Mouse (Mus musculus): Measurements from ENCODE around the gene Gm10392.
A peak's percentile ranks its signal among the peaks of the same experiment; 100 is the strongest.

The Gm10392 gene

DNA sequence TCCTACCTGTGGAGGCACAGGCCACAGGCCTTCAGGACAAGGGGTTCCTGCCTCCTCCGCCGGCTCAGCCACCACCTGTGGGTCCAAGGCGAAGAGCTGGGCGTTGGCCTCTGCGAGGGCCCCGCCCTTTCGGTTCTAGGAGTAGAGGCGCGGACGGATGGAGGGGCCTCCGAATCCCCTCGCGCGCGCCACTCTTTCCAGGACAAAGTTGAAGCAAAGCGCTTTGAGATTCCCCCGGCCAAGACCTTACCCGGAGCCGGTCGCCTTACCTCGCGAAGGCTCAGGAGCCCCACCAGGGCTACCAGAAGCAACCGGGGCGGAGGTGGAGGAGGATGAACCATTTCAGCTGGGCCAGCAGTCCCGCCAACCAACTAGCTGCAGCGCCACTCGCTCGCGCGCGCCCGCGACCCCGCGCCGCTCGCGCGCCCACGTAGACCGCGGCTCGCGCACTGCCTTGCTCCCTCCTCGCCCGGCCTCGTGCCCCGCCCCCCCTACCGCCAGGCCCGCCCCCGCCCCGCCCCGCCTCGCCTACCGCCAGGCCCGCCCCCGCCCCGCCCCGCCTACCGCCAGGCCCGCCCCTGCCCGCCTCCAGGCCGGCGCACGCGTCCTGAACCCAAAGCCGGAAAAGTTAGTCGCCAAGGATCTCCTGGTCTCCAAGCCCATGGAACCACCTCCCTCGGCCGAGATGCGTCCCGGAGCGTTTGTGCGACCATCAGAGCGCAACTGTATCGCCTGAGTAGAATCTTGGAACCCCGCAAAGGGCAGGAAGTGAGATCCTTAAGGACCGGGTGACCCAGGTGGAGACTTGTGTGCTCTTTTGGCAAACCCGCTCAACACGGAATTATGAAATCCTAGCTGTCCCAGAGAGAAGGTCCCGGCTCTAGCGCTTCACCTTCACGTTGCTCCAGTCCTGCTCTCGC lies 5.8 kb downstream of the Gm10392 start:
- Histone ChIP-seq H3K36me3 (ENCODE audit: insufficient read depth, low read length) (peaks cover 10% of the 10 kb centered on the region), H3K4me1 (replicated peaks; ENCODE audit: low read depth, low read length) (peaks cover 56% of the 10 kb centered on the region), H3K9me3 (ENCODE audit: low read length) (no peaks in the 10 kb centered on the region), H3K27me3 (ENCODE audit: insufficient read depth, low read length) (peaks cover 49% of the 10 kb centered on the region), H3K4me3 (replicated peaks; ENCODE audit: low read length) (peak overlapping the region; percentile 85)
- TF ChIP-seq NANOG (IDR thresholded peaks at IDR 0.05; ENCODE audit: borderline replicate concordance, low read length): no peak
- TF ChIP-seq POU5F1 (IDR thresholded peaks at IDR 0.05; ENCODE audit: borderline replicate concordance, low read length): no peak
- no peak for TF ChIP-seq CTCF (conservative IDR thresholded peaks at IDR 0.05; ENCODE audit: low read length)

DNA sequence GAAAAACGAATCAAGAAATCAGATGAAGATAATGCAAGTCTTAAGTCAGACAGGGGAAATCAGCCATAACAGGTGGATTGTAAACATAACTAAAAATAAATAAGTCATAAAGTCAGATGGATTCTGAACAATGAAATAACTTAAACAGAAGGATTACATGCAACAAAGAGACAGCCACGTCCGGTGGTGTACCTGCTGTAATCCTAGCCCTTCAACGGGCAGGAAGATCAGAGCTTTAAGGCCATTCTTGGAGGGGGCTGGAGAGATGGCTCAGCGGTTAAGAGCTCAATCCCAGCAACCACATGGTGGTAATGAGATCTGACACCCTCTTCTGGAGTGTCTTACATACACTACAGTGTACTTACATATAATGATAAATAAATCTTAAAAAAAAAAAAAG lies 7.7 kb downstream of the Gm10392 start:
- H3K27me3 ChIP-seq (ENCODE audit: insufficient read depth, low read length): peaks cover 34% of the 10 kb centered on the region
- H3K4me1 ChIP-seq (replicated peaks; ENCODE audit: low read depth, low read length): peaks cover 64% of the 10 kb centered on the region
- H3K9me3 ChIP-seq (ENCODE audit: low read length): no peaks in the 10 kb centered on the region

DNA sequence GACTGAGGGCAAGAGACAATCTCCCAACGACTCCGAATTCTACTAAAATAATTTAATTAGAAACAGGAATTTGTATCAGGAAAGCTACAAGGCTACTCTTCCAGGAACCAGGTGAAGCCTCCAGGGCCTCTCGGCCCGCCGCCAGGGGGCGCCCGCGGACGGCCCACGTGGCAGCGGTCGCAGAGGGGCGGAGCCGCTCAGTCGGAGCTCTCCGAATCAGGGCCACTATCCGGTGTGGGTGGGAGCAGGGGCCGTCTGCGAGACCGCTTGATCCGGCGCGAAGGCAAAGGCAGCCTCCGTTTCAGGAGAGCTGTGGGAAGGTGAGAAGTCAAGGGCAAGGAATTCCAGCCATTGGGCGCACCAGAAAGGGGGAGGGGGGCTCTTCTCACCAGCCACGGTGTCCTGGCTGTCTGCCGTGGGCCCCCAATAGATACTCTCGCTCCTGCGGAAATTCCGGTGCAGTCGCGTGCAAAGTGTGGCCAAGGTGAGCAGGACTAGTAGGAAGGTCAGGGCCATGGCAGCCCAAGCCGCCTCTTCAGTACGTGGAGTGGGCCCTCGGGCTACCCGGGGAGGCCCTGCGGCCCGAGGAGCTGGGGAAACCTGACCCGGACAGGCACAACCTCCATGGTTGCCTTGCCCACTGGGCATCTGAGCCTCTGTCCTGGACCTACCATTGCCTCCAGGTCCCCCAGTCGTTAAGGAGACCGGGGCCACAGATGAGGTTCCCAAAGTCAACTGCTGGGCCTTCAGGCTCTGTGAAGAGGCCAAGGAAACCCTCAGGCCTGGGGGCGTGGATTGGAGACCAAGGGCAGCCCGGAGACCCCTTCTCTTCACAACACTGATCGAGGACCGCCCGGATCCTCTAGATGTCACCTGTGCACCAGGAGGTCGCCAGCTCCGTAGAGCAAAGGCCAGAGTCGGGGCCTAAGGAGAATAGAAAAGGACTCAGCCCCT lies 10.7 kb downstream of the Gm10392 start:
- peaks cover 70% of the 10 kb centered on the region for H3K4me1 ChIP-seq (replicated peaks; ENCODE audit: low read depth, low read length)
- H3K9me3 ChIP-seq (ENCODE audit: low read length): no peaks in the 10 kb centered on the region
- H3K36me3 ChIP-seq (ENCODE audit: insufficient read depth, low read length): peaks cover 55% of the 10 kb centered on the region
- peak overlapping the region; percentile 77 for H3K4me3 ChIP-seq (replicated peaks; ENCODE audit: low read length)
- H3K27me3 ChIP-seq (ENCODE audit: insufficient read depth, low read length): peaks cover 6% of the 10 kb centered on the region; the same call in 1 of the 2 replicates
- no peak for TF ChIP-seq POU5F1 (IDR thresholded peaks at IDR 0.05; ENCODE audit: borderline replicate concordance, low read length)
- TF ChIP-seq CTCF (conservative IDR thresholded peaks at IDR 0.05; ENCODE audit: low read length): no peak; the same call in 1 of the 2 replicates
- no peak for TF ChIP-seq NANOG (IDR thresholded peaks at IDR 0.05; ENCODE audit: borderline replicate concordance, low read length)

More for the DNA sequence above, 7.7 kb downstream of the Gm10392 start:
- TF ChIP-seq POU5F1 (IDR thresholded peaks at IDR 0.05; ENCODE audit: borderline replicate concordance, low read length) (no peak), CTCF (conservative IDR thresholded peaks at IDR 0.05; ENCODE audit: low read length) (no peak), NANOG (IDR thresholded peaks at IDR 0.05; ENCODE audit: borderline replicate concordance, low read length) (no peak)
- Histone ChIP-seq H3K36me3 (ENCODE audit: insufficient read depth, low read length) (peaks cover 25% of the 10 kb centered on the region), H3K4me3 (replicated peaks; ENCODE audit: low read length) (no peak overlapping the region)

DNA sequence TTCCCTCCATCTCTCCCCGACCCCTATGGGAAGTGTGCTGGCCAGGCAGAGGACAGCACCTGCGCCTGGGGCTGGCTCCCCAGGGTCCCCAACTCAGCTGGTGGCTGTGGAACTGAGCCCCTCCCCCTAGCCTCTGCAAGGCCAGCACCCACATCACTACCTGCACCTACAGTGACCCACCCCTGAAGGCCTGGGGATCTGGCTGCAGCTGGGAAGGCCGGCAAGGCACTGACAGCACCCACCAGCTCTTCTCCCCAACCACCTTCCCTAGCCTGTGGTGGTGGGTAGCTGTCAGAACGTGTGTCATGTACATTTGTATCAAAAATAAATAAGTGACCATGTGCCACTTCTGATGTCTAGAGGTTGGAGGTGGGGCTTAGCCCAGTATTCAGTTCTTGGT lies 11.6 kb downstream of the Gm10392 start:
- peaks cover 5% of the 10 kb centered on the region; the same call in 1 of the 2 replicates for H3K27me3 ChIP-seq (ENCODE audit: insufficient read depth, low read length)
- H3K4me1 ChIP-seq (replicated peaks; ENCODE audit: low read depth, low read length): peaks cover 75% of the 10 kb centered on the region
- peaks cover 64% of the 10 kb centered on the region for H3K36me3 ChIP-seq (ENCODE audit: insufficient read depth, low read length)
- TF ChIP-seq CTCF (conservative IDR thresholded peaks at IDR 0.05; ENCODE audit: low read length): no peak
- TF ChIP-seq NANOG (IDR thresholded peaks at IDR 0.05; ENCODE audit: borderline replicate concordance, low read length): no peak
- TF ChIP-seq POU5F1 (IDR thresholded peaks at IDR 0.05; ENCODE audit: borderline replicate concordance, low read length): no peak
- no peaks in the 10 kb centered on the region for H3K9me3 ChIP-seq (ENCODE audit: low read length)
- no peak overlapping the region for H3K4me3 ChIP-seq (replicated peaks; ENCODE audit: low read length)

- TF ChIP-seq POU5F1 (IDR thresholded peaks at IDR 0.05; ENCODE audit: borderline replicate concordance, low read length) (no peak), CTCF (conservative IDR thresholded peaks at IDR 0.05; ENCODE audit: low read length) (no peak), NANOG (IDR thresholded peaks at IDR 0.05; ENCODE audit: borderline replicate concordance, low read length) (no peak)
- Histone ChIP-seq H3K4me3 (replicated peaks; ENCODE audit: low read length) (no peak overlapping the region), H3K36me3 (ENCODE audit: insufficient read depth, low read length) (peaks cover 69% of the 10 kb centered on the region), H3K27me3 (ENCODE audit: insufficient read depth, low read length) (0 out of 2 replicates have a peak, but pooled peaks cover 2% of the 10 kb centered on the region), H3K9me3 (ENCODE audit: low read length) (no peaks in the 10 kb centered on the region), H3K4me1 (replicated peaks; ENCODE audit: low read depth, low read length) (peaks cover 77% of the 10 kb centered on the region)
Measured at GRCm38 (mm10) chr11:77506941-77507340, 12.1 kb downstream of the Gm10392 start.

- H3K27me3 ChIP-seq (ENCODE audit: insufficient read depth, low read length): 0 out of 2 replicates have a peak, but pooled peaks cover 2% of the 10 kb centered on the region
- H3K4me1 ChIP-seq (replicated peaks; ENCODE audit: low read depth, low read length): peaks cover 83% of the 10 kb centered on the region
- H3K9me3 ChIP-seq (ENCODE audit: low read length): no peaks in the 10 kb centered on the region
- H3K4me3 ChIP-seq (replicated peaks; ENCODE audit: low read length): 0 out of 2 replicates have a peak overlapping the region, but pooled peaks have one; percentile 46
- TF ChIP-seq CTCF (conservative IDR thresholded peaks at IDR 0.05; ENCODE audit: low read length): no peak
- no peak for TF ChIP-seq POU5F1 (IDR thresholded peaks at IDR 0.05; ENCODE audit: borderline replicate concordance, low read length)
- no peak for TF ChIP-seq NANOG (IDR thresholded peaks at IDR 0.05; ENCODE audit: borderline replicate concordance, low read length)
- H3K36me3 ChIP-seq (ENCODE audit: insufficient read depth, low read length): peaks cover 76% of the 10 kb centered on the region
Measured at GRCm38 (mm10) chr11:77506273-77506672, 12.7 kb downstream of the Gm10392 start.

DNA sequence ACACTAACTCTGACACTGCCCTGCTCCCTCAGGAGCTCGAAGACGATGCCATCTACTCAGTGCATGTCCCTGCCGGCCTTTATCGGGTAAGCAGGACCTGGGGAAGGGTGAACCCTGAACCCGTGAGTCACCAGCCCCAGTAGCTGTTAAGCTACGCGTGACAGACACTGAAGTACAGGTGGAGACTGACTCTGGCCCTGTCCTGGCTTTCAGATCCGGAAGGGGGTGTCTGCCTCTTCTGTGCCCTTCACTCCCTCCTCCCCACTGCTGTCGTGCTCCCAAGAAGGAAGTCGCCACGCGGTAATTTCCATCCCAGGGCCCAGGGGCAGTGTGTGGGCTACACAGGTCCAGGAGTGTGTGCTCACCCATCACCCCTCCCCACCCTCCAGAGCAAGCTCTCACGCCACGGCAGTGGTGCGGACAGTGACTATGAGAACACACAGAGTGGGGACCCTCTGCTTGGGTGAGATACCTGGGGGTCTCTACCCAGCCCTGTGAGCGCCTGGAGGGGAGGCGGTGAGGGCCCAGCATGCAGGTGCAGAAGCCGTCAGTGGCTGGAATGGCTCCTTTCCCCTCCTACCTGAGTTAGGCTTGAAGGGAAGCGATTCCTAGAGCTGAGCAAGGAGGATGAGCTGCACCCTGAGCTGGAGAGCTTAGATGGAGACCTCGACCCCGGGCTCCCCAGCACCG lies 13.6 kb downstream of the Gm10392 start:
- Histone ChIP-seq H3K27me3 (ENCODE audit: insufficient read depth, low read length) (no peaks in the 10 kb centered on the region), H3K36me3 (ENCODE audit: insufficient read depth, low read length) (peaks cover 84% of the 10 kb centered on the region), H3K4me3 (replicated peaks; ENCODE audit: low read length) (peak overlapping the region; percentile 46; the same call in 1 of the 2 replicates), H3K4me1 (replicated peaks; ENCODE audit: low read depth, low read length) (peaks cover 92% of the 10 kb centered on the region), H3K9me3 (ENCODE audit: low read length) (no peaks in the 10 kb centered on the region)
- no peak for TF ChIP-seq NANOG (IDR thresholded peaks at IDR 0.05; ENCODE audit: borderline replicate concordance, low read length)
- TF ChIP-seq POU5F1 (IDR thresholded peaks at IDR 0.05; ENCODE audit: borderline replicate concordance, low read length): no peak
- no peak for TF ChIP-seq CTCF (conservative IDR thresholded peaks at IDR 0.05; ENCODE audit: low read length)

Measured in E14TG2a.4 (cell line).